Mouse (Mus musculus) CD4-positive, CD25-positive, alpha-beta regulatory T cell, adult 4 months (primary cell): ENCODE data around the gene Hps6. TPM values are rescaled to one million over a fixed set of nuclear protein-coding genes. Genes with fewer than 3 reads are reported as not detected.

ENCODE experiments used
- ATAC-seq: one replicate; pipeline ENCODE4 v1.8.0; 2017
- polyA plus RNA-seq, 2 experiments: library from polyadenylated mRNA; unstranded; fragments of 100-300 nt; shearing (Covaris generic); gene quantifications; one replicate each; pipeline ENCODE4 v1.2.1; 2017

Gene Hps6
- polyA plus RNA-seq, 2 experiments from 2014 or later, result 2.6 to 4.7 TPM

- ATAC-seq, result no peak
These were observed 27.1 kb downstream of the Hps6 start for GRCm38 (mm10) chr19:46030196-46030983.

GRCm38 (mm10) chr19:46031689-46032432 lies 28.6 kb downstream of the Hps6 start:
- ATAC-seq, result no peak

- ATAC-seq, result no peak
These were observed 29.6 kb downstream of the Hps6 start for GRCm38 (mm10) chr19:46032731-46033510.

DNA sequence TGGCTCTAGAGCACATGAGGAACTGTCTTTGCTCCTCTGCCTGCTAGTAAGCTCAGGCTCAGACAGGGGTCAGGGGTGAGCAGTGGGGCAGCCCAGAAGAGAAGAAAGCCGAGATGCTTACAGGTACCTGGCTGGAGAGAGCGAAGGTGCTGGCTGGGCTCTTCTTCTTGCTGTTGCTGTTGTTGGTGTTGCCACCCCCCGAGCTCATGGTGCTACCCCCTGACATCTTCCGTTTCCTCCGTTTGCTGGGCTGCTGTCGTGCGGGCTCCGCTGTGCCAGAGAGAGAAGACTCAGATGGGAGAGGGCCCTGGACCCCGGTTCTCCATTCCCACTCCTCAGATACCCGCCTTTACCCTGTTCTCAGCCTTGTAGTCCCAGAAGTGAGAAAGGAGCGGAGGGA lies 30.6 kb downstream of the Hps6 start:
- no peak for ATAC-seq

- ATAC-seq, result no peak
These were observed 32.7 kb downstream of the Hps6 start for GRCm38 (mm10) chr19:46035971-46036370.

- ATAC-seq, result no peak
These were observed 33.4 kb downstream of the Hps6 start for GRCm38 (mm10) chr19:46036477-46037242.

- peak; percentile 57 for ATAC-seq
These were observed 34.1 kb downstream of the Hps6 start for GRCm38 (mm10) chr19:46037243-46037924.

- no peak for ATAC-seq
These were observed 34.9 kb downstream of the Hps6 start for GRCm38 (mm10) chr19:46037925-46038850.

DNA sequence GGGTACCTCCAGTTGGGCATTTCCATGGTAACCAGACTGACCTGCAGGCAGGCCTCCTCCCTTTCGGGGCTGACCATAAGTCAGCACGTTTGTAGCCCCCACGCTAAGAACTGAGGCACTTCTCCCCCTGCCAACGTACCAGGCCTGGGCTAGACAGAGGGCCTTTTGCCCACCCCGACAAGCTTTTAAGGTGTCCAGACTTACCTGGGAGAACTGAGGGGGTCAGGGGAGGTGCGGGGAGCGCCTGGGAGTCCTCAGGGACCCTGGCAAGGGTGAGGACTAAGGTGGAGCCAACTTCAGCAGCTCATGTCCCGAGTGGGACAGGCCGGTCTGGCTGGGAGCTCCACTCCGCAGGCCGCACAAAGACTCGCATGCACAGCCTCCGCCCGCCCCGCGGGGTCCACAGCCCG lies 35.5 kb downstream of the Hps6 start:
- ATAC-seq, result no peak

DNA sequence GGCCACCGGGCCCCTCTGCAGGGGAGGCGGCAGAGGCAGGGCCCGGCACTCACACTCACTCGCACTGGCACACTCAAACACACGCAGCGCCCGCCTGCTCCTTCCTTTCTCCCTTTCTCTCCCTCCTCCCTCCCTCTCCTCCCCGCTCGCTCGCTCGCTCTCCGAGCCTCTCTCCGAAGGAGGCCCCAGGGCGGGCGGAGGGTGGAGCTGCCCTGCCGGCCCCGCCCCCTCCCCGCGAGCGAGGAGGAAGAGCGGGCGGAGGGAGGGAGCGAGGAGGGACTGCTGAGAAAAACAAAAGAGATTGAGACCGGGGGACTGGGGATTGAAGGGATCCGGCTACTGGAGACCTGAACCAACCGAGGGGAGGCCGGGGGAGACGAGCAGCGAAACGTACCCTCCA lies 36.2 kb downstream of the Hps6 start:
- ATAC-seq, result peak; percentile 76

- ATAC-seq, result peak; percentile 61
These were observed 37.0 kb downstream of the Hps6 start for GRCm38 (mm10) chr19:46040149-46040902.

DNA sequence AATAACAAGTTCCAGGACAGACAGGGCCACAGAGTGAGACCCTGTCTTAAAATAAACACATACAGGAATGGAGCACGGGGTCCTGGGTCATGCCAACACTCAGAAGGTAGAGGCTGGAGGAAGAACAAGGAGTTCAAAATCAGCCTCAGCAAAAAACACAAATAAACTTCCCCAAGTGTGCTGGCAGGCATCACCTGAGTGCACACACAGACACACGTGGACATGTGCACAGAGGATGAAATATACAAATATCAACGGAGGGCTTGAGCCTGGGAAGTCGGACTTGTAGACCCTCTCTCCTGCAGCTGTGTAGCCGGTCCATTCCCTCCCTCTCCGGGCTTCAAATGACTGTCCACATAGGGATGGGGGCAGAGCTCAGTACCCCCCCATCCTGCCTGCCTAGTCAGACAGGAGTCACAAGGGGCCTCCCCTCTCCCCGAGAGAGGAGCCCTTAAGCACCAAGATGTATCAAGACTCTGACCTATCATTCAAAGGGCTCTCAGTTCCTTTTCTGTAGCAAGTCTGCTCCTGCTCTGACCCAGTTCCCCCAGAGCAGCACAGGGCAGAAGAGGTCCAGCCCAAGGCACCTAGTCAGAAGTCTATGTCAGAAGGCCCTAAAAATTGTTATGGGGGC lies 38.1 kb downstream of the Hps6 start:
- no peak for ATAC-seq

GRCm38 (mm10) chr19:46041933-46042475 lies 38.7 kb downstream of the Hps6 start:
- no peak for ATAC-seq

DNA sequence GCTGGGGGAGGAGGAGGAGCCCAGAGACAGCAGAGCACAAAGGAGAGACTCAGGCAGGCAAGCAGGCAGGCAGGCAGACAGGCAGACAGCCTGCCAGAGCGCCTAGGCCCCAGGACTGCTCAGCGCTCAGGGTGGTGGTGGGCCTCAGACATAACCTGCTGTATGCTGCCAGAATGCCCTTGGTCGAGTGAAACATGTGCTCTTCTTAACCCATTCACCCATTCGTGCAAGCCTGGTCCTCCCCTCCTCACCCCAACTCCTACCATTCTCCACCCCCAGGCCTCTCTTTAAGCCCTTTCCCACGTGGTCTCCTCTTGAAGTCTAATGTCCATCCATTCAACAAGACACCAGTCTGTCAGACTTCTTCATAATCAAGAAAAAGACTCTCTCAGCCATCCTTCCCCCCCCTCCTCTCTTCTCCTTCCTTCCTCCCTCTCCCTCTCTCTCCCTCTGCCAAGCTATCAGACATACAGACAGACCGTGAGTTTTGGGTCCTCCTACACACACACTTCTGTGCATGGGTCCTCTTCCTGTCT lies 39.2 kb downstream of the Hps6 start:
- peak; percentile 7 for ATAC-seq

DNA sequence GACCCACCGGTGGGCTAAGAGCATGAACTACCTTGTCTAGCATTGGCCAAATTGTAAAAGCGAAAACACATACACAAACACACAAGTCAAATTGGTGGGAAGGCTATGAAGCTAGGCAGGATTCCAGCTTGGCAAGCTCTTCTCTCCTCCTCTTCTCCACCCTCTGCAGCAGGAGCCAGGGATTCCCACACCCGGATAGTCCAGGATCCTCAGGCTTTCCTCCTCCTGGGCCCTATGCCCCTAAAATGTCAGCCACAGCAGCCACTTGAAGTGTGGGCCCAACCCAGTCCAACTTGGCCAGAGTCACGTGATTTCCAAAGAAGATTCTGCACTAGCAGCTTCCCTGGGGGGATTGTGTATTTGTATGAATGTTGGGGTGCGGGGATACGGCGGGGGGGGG lies 40.1 kb downstream of the Hps6 start:
- no peak for ATAC-seq

- ATAC-seq, result no peak
These were observed 41.1 kb downstream of the Hps6 start, which contains the start of gene Pprc1 for GRCm38 (mm10) chr19:46044271-46044992. Gene Pprc1 (plus strand): TSS chr19:46044886.

DNA sequence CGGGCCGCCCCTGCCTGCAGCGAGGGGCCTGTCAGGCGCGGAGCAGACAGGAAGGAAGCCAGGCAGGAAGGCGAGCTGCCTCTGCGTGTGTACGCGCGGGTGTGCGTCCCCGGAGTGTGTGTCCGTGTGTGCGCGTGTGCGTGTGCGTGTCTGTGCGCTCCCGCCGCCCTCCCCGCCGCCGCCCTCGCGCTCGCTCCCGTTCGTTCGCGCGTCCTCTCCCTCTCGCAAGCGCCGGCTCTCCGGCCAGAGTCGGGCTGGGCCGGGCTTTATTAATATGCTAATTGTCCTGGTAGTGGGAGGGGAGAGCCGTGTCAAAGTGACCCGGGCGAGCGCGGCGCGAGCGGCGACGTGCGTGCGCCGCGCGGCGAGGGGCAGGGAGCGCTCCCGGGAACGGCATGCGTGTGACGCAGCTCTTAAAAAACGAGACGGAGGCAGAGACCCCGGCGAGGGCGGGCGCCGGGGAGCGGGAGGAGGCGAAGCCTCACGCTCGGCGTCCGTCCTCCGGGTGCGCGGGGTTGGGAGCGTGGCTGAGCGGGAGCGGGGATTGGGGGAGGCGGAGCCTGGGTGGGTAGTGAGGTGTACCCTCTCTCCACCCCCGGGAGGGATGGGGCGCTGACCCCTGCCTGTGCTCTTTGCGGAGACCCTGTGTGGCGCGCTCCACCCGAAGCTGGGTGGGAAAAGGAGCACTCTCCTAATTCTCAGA lies 41.8 kb downstream of the Hps6 start, which contains the start of gene Ldb1:
Gene Ldb1, minus strand, starts transcription at position 222 of the 703 bp plus-strand sequence.
- ATAC-seq, result peak; percentile 72
